Mouse (Mus musculus) spleen, adult 12 weeks (tissue): ENCODE measurements around the gene Ppan.

Experiments
- DNase-seq: peaks from one replicate; pipeline ENCODE4 v3.0.0; 2022; ENCODE audit warnings: low spot score

Ppan gene

GRCm38 (mm10) chr9:20879097-20879792 is 8.7 kb upstream of the Ppan start, which contains the start of gene Angptl6:
TSS of gene Angptl6 (minus strand) at chr9:20879727.
- no peak for DNase-seq

DNA sequence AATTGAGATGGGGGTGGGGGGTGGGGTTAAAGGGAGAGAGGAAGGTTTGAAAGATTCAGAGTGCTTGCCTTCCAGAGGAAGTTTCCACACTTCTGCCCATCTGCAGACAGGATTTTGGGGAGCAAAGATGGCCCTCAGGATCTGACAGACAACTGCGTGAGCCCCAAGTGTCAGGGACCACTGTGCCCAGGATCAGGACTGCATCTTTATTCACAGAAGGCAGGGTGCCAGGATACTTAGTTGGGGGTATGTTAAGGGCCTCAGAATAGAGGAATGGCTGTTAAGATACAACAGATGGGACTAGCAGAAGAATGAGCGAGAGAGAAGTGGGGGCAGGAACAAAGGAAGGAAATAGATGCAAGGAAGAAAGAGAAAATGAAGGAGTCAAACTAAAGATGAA is 1.4 kb upstream of the Ppan start:
- no peak for DNase-seq

DNA sequence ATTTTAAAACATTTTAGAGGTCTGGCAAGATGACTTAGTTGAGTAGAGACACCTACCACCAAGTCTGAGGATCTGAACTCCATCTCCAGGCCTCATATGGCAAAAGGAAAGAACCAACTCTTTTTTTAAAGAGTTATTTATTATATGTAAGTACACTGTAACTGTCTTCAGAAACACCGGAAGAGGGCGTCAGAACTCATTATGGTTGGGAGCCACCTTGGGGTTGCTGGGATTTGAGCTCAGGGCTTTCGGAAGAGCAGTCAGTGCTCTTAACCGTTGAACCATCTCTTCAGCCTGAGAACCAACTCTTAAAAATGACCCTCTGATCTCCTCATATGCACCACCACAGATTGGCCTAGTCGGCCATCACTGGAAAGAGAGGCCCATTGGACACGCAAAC is 784 bp upstream of the Ppan start:
- DNase-seq: no peak

DNA sequence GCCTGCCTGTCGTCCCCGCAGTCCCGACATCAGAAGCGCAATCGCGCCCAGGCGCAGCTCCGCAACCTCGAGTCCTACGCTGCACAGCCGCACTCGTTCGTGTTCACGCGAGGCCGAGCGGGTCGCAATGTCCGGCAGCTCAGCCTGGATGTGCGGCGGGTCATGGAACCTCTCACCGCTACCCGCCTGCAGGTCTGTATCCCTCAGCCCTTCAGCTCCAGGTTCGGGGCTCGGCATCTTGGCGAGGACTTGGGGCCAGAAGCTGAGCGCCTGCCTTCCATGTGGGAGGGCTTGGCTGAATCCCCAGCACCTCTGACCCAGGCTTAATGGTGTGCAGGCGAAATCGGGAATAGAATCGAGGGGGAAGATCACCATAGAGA is 401 bp downstream of the Ppan start:
- DNase-seq: no peak

DNA sequence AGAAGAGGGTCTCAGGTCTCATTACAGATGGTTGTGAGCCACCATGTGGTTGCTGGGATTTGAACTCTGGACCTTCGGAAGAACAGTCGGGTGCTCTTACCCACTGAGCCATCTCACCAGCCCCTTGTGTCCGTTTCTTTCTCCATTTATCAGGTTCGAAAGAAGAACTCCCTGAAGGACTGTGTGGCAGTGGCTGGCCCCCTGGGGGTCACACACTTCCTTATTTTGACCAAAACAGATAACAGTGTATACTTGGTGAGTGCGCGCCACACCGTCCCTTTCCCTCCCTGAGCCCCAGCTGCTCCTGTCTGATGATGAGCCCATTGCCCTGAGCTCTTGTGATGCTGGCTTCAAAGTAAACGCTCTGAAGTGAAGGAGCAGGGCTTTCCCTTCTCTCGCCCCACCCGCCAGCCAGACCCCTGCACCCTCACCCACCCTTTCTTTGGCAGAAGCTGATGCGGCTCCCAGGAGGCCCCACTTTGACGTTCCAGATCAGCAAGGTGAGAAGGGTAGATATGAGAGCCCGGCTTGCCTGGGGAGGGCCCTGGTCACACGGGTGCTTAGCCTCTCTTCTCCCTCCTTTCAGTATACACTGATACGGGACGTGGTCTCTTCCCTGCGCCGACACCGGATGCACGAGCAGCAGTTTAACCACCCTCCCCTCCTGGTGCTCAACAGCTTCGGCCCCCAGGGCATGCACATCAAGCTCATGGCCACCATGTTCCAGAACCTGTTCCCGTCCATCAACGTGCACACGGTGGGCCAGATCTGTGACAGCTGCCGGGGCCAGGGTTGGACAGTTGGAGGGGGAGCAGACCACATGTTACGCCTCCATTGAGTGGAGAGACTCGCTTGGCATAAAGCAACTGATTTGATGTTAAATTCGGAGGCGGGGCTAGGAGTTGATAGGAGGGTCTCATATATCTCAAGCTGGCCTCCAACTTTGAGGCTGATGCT is 1.5 kb downstream of the Ppan start:
- no peak for DNase-seq

- DNase-seq: no peak
Measured at GRCm38 (mm10) chr9:20890411-20890810, 2.4 kb downstream of the Ppan start.

DNA sequence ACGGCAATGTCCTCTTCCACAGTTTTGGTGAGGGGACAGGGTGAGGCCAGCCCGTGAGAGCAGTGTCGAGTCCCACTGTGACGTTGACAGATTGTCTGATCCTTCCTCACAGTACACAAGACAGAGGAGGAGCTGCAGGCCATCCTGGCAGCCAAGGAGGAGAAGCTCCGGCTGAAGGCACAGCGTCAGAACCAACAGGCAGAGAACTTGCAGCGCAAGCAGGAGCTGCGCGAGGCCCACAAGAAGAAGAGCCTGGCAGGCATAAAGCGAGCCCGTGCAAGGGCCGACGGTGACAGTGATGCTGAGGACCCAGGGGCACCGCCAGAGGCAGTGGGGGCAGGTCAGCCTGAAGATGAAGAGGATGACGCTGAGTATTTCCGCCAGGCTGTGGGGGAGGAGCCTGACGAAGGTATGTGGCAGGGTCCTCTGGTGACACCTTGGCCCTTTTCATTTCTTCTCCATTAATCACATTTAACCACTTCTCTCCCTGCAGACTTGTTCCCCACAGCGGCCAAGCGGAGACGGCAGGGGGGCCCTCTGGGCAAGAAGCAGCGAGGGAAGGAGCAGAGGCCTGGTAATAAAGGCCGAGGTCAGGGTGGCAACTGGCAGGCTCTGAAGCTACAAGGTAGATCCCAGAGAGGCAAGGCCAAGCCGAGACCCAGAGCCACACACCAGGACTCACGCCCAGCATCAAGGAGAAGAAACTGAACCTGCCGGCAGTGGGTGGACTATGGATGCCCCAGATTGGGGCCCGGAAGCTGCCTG is 3.5 kb downstream of the Ppan start:
- no peak for DNase-seq

- DNase-seq: no peak
Measured at GRCm38 (mm10) chr9:20892104-20892653, 4.2 kb downstream of the Ppan start.

- DNase-seq: no peak
Measured at GRCm38 (mm10) chr9:20893069-20893468, 5.1 kb downstream of the Ppan start.

GRCm38 (mm10) chr9:20893590-20894343 is 5.8 kb downstream of the Ppan start:
- DNase-seq: no peak

DNA sequence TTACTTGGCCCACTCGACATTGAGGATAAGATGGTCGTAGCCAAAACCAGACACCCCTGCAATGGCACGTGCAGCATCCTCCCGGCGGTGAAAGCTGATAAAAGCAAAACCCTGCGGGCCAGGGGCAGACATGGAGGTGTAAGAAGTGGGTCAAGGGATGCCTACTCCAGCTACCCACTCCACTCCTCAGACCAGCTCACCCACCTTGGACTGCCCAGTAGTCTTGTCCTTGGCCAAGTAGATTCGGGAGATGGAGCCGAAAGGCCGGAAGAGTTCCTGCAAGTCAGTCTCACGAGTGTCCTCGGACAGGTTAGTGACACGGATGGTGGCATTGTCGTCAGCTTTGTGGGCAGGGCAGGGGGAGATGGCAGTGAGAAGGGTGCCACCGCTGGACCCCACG is 6.7 kb downstream of the Ppan start:
- no peak for DNase-seq

GRCm38 (mm10) chr9:20895382-20895781 is 7.4 kb downstream of the Ppan start:
- no peak for DNase-seq

GRCm38 (mm10) chr9:20897736-20898510 is 9.9 kb downstream of the Ppan start:
- DNase-seq: no peak

DNA sequence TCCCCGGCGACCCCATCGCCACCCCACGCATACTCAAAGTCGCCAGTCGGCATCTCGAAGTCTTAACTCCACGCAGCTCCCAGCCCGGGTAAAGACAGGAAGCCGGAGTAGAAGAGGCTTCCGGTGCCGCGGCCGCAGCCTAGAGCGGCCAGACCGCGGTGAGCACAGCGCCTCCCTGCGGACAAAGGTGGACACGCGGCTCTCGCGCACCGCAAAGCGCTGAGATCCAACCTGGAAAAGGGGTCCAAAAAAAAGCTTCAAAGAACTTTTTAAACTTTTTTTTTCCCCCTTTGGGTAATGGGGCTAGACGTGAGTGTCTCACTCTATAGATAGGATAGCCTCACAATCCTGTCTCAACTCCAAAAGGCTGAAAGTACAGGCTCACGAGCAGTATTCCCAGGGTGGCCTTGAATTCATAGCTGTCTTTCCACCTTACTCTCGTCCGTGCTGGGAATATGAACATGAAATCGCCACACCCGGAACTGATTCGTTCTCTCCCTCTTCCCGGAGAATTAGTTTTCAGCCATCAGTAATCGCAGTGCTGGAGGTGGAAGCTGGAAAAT is 10.6 kb downstream of the Ppan start, which contains the start of gene Eif3g:
Gene Eif3g (minus strand): TSS at position 113 of the 563 bp plus-strand sequence.
- DNase-seq: peak; percentile 76

DNA sequence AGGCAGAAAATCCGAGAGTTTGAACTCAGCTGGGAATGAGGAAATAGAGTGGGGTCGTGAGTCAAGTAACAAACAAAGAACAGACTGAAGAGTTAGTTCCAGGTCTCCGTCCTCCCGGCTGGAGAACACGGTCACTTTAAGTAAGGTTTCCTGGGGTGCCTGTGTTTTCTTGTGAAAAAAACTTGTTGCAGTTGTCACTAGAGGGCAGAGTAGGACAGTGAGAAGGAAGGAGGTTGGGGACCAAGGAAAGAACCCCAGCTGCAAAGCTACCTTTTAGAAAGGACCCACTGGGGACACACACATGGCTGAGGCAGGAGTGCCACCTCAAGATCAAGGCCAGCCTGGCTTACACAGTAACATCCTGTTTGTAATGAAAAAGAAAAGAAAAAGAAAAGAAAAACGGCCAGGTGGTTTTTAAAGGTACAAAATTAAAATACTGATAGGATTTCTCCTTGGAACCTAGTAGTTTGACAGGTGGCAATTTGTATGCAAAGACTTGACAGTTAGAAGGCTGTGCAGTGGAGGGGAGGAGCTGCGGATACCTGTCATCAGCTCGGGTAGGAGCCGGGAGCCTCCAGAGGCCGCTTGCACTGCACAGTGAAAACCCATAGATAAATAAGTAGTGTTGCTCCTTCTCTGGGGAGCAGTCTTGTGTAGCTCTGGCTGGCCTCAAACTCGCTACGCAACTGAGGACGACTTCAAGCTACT is 13.6 kb downstream of the Ppan start:
- DNase-seq: no peak

- DNase-seq: no peak
Measured at GRCm38 (mm10) chr9:20902174-20902491, 14.2 kb downstream of the Ppan start.

DNA sequence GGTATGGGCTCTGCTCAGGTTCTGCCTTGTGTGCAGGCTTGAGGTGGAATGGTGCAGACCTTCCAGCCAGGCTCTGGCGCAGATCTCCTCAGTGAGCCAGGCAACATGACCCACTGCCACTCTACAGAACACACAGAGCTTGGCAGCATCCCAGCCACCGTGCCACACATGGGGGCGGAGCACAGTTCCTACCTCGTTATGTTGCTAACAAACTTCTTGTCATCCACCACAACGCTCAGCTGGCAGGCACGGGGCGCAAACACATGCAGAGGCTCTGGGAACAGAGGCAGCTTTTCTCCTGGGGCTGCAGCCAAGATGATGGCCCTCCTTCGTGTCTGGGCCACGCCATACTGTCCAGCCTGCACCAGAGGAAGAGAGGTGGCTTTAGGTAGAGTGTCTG is 22.0 kb downstream of the Ppan start:
- no peak for DNase-seq

DNA sequence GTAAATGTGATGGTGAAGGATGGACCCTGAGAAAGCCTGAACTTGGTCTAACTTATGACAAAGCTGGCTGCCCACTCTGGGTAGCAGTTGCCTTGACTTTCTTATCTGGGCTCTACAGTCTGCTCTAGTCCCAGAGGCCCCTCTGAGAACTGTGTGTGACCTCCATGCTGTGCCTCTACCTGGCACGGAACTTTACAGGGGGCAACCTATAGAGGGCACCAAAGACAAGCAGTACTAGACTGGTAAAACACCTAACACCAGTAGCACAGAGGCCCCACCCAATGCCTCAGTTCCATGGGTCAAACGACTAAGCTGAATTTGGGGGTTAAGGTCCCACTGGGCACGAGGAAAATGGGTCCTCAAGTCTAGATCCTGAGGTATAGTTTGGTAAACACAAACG is 28.2 kb downstream of the Ppan start:
- peak; percentile 12 for DNase-seq

DNA sequence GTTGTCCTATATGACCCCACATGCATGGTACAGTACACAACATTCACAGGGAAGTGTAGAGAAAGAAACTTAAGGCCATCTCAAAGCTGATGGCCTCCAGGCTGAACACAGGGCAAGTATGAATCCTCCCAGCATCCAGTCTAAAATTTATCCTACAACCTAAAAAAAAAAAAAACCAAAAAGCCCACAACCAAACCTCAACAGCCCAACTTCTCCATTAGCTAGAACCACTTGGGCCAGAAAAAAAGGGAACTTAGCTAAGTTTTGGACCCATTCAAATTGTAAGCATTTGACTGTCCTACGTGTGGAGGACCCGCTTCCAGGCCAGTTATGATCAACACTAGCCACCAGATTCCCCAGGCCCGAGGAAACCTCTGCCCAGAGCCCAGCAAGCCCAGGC is 35.3 kb downstream of the Ppan start:
- DNase-seq: no peak
